Mouse (Mus musculus): Measurements from ENCODE around the gene Itpr2. TPM values are rescaled to one million over a fixed set of nuclear protein-coding genes. Genes with fewer than 3 reads are reported as not detected.

The Itpr2 gene
- polyA plus RNA-seq, 1 experiment from 2014 or later = 8.0 TPM

GRCm38 (mm10) chr6:146404156-146404555 is 97.9 kb downstream of the Itpr2 start:
- H3K36me3 ChIP-seq = no peaks in the 10 kb centered on the region
- H3K9ac ChIP-seq = no peak overlapping the region
- H3K4me3 ChIP-seq = no peak overlapping the region
- peaks cover 6% of the 10 kb centered on the region; the same call in 1 of the 2 replicates for H3K4me1 ChIP-seq
- WGBS = 47% methylated on average over 10 of the region's 10 CpGs
- no peak for ATAC-seq (ENCODE audit: low FRiP score)
- H3K9me3 ChIP-seq (replicated peaks) = no peaks in the 10 kb centered on the region
- H3K27me3 ChIP-seq = no peaks in the 10 kb centered on the region
- H3K27ac ChIP-seq = no peak overlapping the region
- H3K4me2 ChIP-seq (replicated peaks) = no peak overlapping the region

GRCm38 (mm10) chr6:146402905-146403642 is 98.9 kb downstream of the Itpr2 start:
- Histone ChIP-seq H3K4me3 (no peak overlapping the region), H3K27ac (no peak overlapping the region), H3K27me3 (no peaks in the 10 kb centered on the region), H3K4me1 (peaks cover 6% of the 10 kb centered on the region; the same call in 1 of the 2 replicates), H3K4me2 (replicated peaks) (no peak overlapping the region), H3K9me3 (replicated peaks) (no peaks in the 10 kb centered on the region), H3K36me3 (no peaks in the 10 kb centered on the region), H3K9ac (no peak overlapping the region)
- WGBS = 62% methylated on average over 6 of the region's 6 CpGs
- ATAC-seq (ENCODE audit: low FRiP score) = no peak

GRCm38 (mm10) chr6:146397803-146398202 is 104.2 kb downstream of the Itpr2 start:
- Histone ChIP-seq H3K4me1 (no peaks in the 10 kb centered on the region), H3K4me2 (replicated peaks) (no peak overlapping the region), H3K36me3 (no peaks in the 10 kb centered on the region), H3K27ac (no peak overlapping the region), H3K9ac (no peak overlapping the region), H3K9me3 (replicated peaks) (no peaks in the 10 kb centered on the region), H3K4me3 (no peak overlapping the region), H3K27me3 (no peaks in the 10 kb centered on the region)
- 82% methylated on average over 3 of the region's 3 CpGs for WGBS
- ATAC-seq (ENCODE audit: low FRiP score) = no peak

GRCm38 (mm10) chr6:146396253-146396652 is 105.8 kb downstream of the Itpr2 start:
- Histone ChIP-seq H3K4me2 (replicated peaks) (no peak overlapping the region), H3K36me3 (no peaks in the 10 kb centered on the region), H3K27me3 (no peaks in the 10 kb centered on the region), H3K4me3 (no peak overlapping the region), H3K9me3 (replicated peaks) (no peaks in the 10 kb centered on the region), H3K27ac (no peak overlapping the region), H3K4me1 (no peaks in the 10 kb centered on the region), H3K9ac (no peak overlapping the region)
- 86% methylated on average over 5 of the region's 5 CpGs for WGBS
- ATAC-seq (ENCODE audit: low FRiP score) = no peak

- Histone ChIP-seq H3K4me3 (no peak overlapping the region), H3K36me3 (no peaks in the 10 kb centered on the region), H3K9ac (no peak overlapping the region), H3K4me1 (no peaks in the 10 kb centered on the region), H3K4me2 (replicated peaks) (no peak overlapping the region), H3K27ac (no peak overlapping the region), H3K9me3 (replicated peaks) (no peaks in the 10 kb centered on the region), H3K27me3 (no peaks in the 10 kb centered on the region)
- WGBS = 86% methylated on average over 4 of the region's 4 CpGs
- no peak for ATAC-seq (ENCODE audit: low FRiP score)
Measured at GRCm38 (mm10) chr6:146395616-146396015, 106.4 kb downstream of the Itpr2 start.

GRCm38 (mm10) chr6:146392188-146392587 is 109.8 kb downstream of the Itpr2 start:
- Histone ChIP-seq H3K4me3 (no peak overlapping the region), H3K27ac (no peak overlapping the region), H3K36me3 (no peaks in the 10 kb centered on the region), H3K9me3 (replicated peaks) (no peaks in the 10 kb centered on the region), H3K4me1 (peaks cover 4% of the 10 kb centered on the region; the same call in 1 of the 2 replicates), H3K9ac (no peak overlapping the region), H3K4me2 (replicated peaks) (no peak overlapping the region), H3K27me3 (no peaks in the 10 kb centered on the region)
- no peak for ATAC-seq (ENCODE audit: low FRiP score)
- WGBS = 92% methylated on average over 2 of the region's 2 CpGs

- Histone ChIP-seq H3K27me3 (no peaks in the 10 kb centered on the region), H3K4me1 (peaks cover 7% of the 10 kb centered on the region; the same call in 1 of the 2 replicates), H3K27ac (no peak overlapping the region), H3K36me3 (no peaks in the 10 kb centered on the region), H3K4me3 (no peak overlapping the region), H3K9me3 (replicated peaks) (no peaks in the 10 kb centered on the region), H3K9ac (no peak overlapping the region), H3K4me2 (replicated peaks) (no peak overlapping the region)
- WGBS = 94% methylated on average over 4 of the region's 4 CpGs
- no peak for ATAC-seq (ENCODE audit: low FRiP score)
Measured at GRCm38 (mm10) chr6:146390159-146390558, 111.9 kb downstream of the Itpr2 start.

GRCm38 (mm10) chr6:146388010-146388409 is 114.0 kb downstream of the Itpr2 start:
- WGBS = 82% methylated on average over 4 of the region's 4 CpGs
- no peak for ATAC-seq (ENCODE audit: low FRiP score)

GRCm38 (mm10) chr6:146387039-146387713 is 114.8 kb downstream of the Itpr2 start:
- Histone ChIP-seq H3K27me3 (no peaks in the 10 kb centered on the region), H3K4me1 (peaks cover 7% of the 10 kb centered on the region; the same call in 1 of the 2 replicates), H3K9ac (no peak overlapping the region), H3K4me3 (no peak overlapping the region), H3K27ac (no peak overlapping the region), H3K36me3 (no peaks in the 10 kb centered on the region), H3K4me2 (replicated peaks) (no peak overlapping the region), H3K9me3 (replicated peaks) (no peaks in the 10 kb centered on the region)
- 33% methylated on average over 6 of the region's 6 CpGs for WGBS
- ATAC-seq (ENCODE audit: low FRiP score) = peak; percentile 78

More at GRCm38 (mm10) chr6:146388010-146388409, 114.0 kb downstream of the Itpr2 start:
- H3K4me3 ChIP-seq = no peak overlapping the region
- H3K4me1 ChIP-seq = peaks cover 7% of the 10 kb centered on the region; the same call in 1 of the 2 replicates
- no peaks in the 10 kb centered on the region for H3K9me3 ChIP-seq (replicated peaks)
- no peak overlapping the region for H3K9ac ChIP-seq
- no peaks in the 10 kb centered on the region for H3K36me3 ChIP-seq
- H3K27ac ChIP-seq = no peak overlapping the region
- no peaks in the 10 kb centered on the region for H3K27me3 ChIP-seq
- H3K4me2 ChIP-seq (replicated peaks) = no peak overlapping the region

- H3K27me3 ChIP-seq = no peaks in the 10 kb centered on the region
- no peak overlapping the region for H3K4me2 ChIP-seq (replicated peaks)
- H3K4me3 ChIP-seq = no peak overlapping the region
- H3K4me1 ChIP-seq = no peaks in the 10 kb centered on the region
- no peak overlapping the region for H3K27ac ChIP-seq
- 89% methylated on average over 8 of the region's 8 CpGs for WGBS
- H3K9me3 ChIP-seq (replicated peaks) = no peaks in the 10 kb centered on the region
- no peak overlapping the region for H3K9ac ChIP-seq
- no peaks in the 10 kb centered on the region for H3K36me3 ChIP-seq
- no peak for ATAC-seq (ENCODE audit: low FRiP score)
Measured at GRCm38 (mm10) chr6:146379263-146379662, 122.8 kb downstream of the Itpr2 start.

GRCm38 (mm10) chr6:146371511-146371910 is 130.5 kb downstream of the Itpr2 start:
- Histone ChIP-seq H3K9ac (no peak overlapping the region), H3K4me2 (replicated peaks) (no peak overlapping the region), H3K4me1 (no peaks in the 10 kb centered on the region), H3K27ac (no peak overlapping the region), H3K36me3 (no peaks in the 10 kb centered on the region), H3K27me3 (no peaks in the 10 kb centered on the region), H3K9me3 (replicated peaks) (no peaks in the 10 kb centered on the region), H3K4me3 (no peak overlapping the region)
- ATAC-seq (ENCODE audit: low FRiP score) = no peak
- 60% methylated on average over 2 of the region's 2 CpGs for WGBS

GRCm38 (mm10) chr6:146366180-146366579 is 135.8 kb downstream of the Itpr2 start:
- no peaks in the 10 kb centered on the region for H3K4me1 ChIP-seq
- no peaks in the 10 kb centered on the region for H3K9me3 ChIP-seq (replicated peaks)
- no peak overlapping the region for H3K4me2 ChIP-seq (replicated peaks)
- no peak for ATAC-seq (ENCODE audit: low FRiP score)
- no peaks in the 10 kb centered on the region for H3K27me3 ChIP-seq
- H3K9ac ChIP-seq = no peak overlapping the region
- WGBS = 87% methylated on average over 4 of the region's 4 CpGs
- H3K36me3 ChIP-seq = no peaks in the 10 kb centered on the region
- no peak overlapping the region for H3K27ac ChIP-seq
- no peak overlapping the region for H3K4me3 ChIP-seq

All from hindbrain, embryonic 12.5 days (tissue).